Mouse (Mus musculus): ENCODE measurements around the gene Prkcq. TPM values are rescaled to one million over a fixed set of nuclear protein-coding genes. Genes with fewer than 3 reads are reported as not detected.
"Not testable (repeated sequence)": the region's sequence is repeated elsewhere in the genome, so short reads cannot be mapped to it uniquely, and the experiment has no call there.

Gene Prkcq
- polyA plus RNA-seq, 1 experiment from 2014 or later, result 9.3 TPM

- H3K4me1 ChIP-seq; H3K27me3 ChIP-seq (replicated peaks); H3K4me2 ChIP-seq; H3K4me3 ChIP-seq; ATAC-seq; H3K9me3 ChIP-seq (replicated peaks); H3K27ac ChIP-seq; H3K36me3 ChIP-seq; H3K9ac ChIP-seq: not testable (repeated sequence)
- WGBS (ENCODE audit: insufficient replicate concordance), result 69% methylated on average over 6 of the region's 6 CpGs
Observed at GRCm38 (mm10) chr2:11346419-11346818, 174.5 kb downstream of the Prkcq start.

GRCm38 (mm10) chr2:11347791-11348190 lies 175.9 kb downstream of the Prkcq start:
- no peaks in the 10 kb centered on the region for H3K36me3 ChIP-seq
- no peak overlapping the region for H3K9ac ChIP-seq
- ATAC-seq, result no peak
- no peaks in the 10 kb centered on the region for H3K9me3 ChIP-seq (replicated peaks)
- no peak overlapping the region for H3K4me3 ChIP-seq
- H3K27ac ChIP-seq, result no peak overlapping the region
- H3K27me3 ChIP-seq (replicated peaks), result no peaks in the 10 kb centered on the region
- WGBS (ENCODE audit: insufficient replicate concordance), result 69% methylated on average over 3 of the region's 3 CpGs
- no peaks in the 10 kb centered on the region for H3K4me1 ChIP-seq
- no peak overlapping the region for H3K4me2 ChIP-seq
